Mouse (Mus musculus): ENCODE measurements around the gene Ptpn14. TPM values are rescaled to one million over a fixed set of nuclear protein-coding genes. Genes with fewer than 3 reads are reported as not detected.

The Ptpn14 gene
- polyA plus RNA-seq, 1 experiment from 2014 or later = 7.2 TPM

GRCm38 (mm10) chr1:189756306-189757053, 28.4 kb downstream of the Ptpn14 start:
- WGBS = 31% methylated on average over 19 of the region's 19 CpGs
- H3K4me3 ChIP-seq = no peak overlapping the region
- H3K4me1 ChIP-seq = peaks cover 60% of the 10 kb centered on the region
- peaks cover 5% of the 10 kb centered on the region; the same call in 1 of the 2 replicates for H3K36me3 ChIP-seq
- DNase-seq (ENCODE audit: low spot score) = no peak
- peak overlapping the region; percentile 56 for H3K27ac ChIP-seq
- H3K27me3 ChIP-seq (ENCODE audit: insufficient read depth, poor library complexity, severe bottlenecking) = no peaks in the 10 kb centered on the region
- no peaks in the 10 kb centered on the region for H3K9me3 ChIP-seq

GRCm38 (mm10) chr1:189757054-189757408, 29.0 kb downstream of the Ptpn14 start:
- no peak overlapping the region for H3K4me3 ChIP-seq
- DNase-seq (ENCODE audit: low spot score) = no peak
- peaks cover 65% of the 10 kb centered on the region for H3K4me1 ChIP-seq
- peak overlapping the region; percentile 56; the same call in 1 of the 2 replicates for H3K27ac ChIP-seq
- WGBS = 61% methylated on average over 7 of the region's 7 CpGs
- no peaks in the 10 kb centered on the region for H3K9me3 ChIP-seq
- no peaks in the 10 kb centered on the region for H3K27me3 ChIP-seq (ENCODE audit: insufficient read depth, poor library complexity, severe bottlenecking)
- H3K36me3 ChIP-seq = peaks cover 3% of the 10 kb centered on the region; the same call in 1 of the 2 replicates

- DNase-seq (ENCODE audit: low spot score) = no peak
- WGBS = 35% methylated on average over 6 of the region's 6 CpGs
- no peaks in the 10 kb centered on the region for H3K9me3 ChIP-seq
- no peak overlapping the region for H3K27ac ChIP-seq
- no peaks in the 10 kb centered on the region for H3K27me3 ChIP-seq (ENCODE audit: insufficient read depth, poor library complexity, severe bottlenecking)
- no peaks in the 10 kb centered on the region; the same call in 1 of the 2 replicates for H3K36me3 ChIP-seq
- peaks cover 64% of the 10 kb centered on the region for H3K4me1 ChIP-seq
- H3K4me3 ChIP-seq = no peak overlapping the region
Measured at GRCm38 (mm10) chr1:189761581-189762021, 33.5 kb downstream of the Ptpn14 start.

- peaks cover 81% of the 10 kb centered on the region for H3K4me1 ChIP-seq
- no peaks in the 10 kb centered on the region for H3K27me3 ChIP-seq (ENCODE audit: insufficient read depth, poor library complexity, severe bottlenecking)
- peak overlapping the region; percentile 10; the same call in 1 of the 2 replicates for H3K27ac ChIP-seq
- no peaks in the 10 kb centered on the region for H3K9me3 ChIP-seq
- H3K4me3 ChIP-seq = no peak overlapping the region
- no peaks in the 10 kb centered on the region for H3K36me3 ChIP-seq
- DNase-seq (ENCODE audit: low spot score) = no peak
- 62% methylated on average over 5 of the region's 5 CpGs for WGBS
Measured at GRCm38 (mm10) chr1:189764258-189764657, 36.2 kb downstream of the Ptpn14 start.

DNA sequence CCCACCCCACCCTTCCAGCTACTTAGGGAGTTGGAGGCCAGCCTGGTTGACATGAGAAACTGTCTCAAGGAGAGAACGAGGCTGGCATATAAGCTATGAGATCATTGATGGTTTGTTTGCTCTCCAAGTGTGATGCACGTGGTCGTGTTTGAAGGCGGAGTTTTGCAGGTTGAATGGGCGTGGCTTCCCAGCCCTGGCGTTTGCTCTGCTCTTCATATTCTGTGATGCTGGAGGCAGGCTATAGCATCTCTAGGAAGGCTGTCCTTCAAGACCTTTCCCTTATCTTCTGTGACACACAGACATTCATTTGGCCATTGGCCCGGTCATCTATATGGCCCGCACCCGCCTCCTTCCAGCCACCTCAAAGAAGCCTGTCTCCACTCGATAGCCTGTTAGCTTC, 39.1 kb downstream of the Ptpn14 start:
- Histone ChIP-seq H3K27ac (peak overlapping the region; percentile 11; the same call in 1 of the 2 replicates), H3K4me1 (peaks cover 82% of the 10 kb centered on the region), H3K27me3 (ENCODE audit: insufficient read depth, poor library complexity, severe bottlenecking) (no peaks in the 10 kb centered on the region), H3K9me3 (no peaks in the 10 kb centered on the region), H3K4me3 (no peak overlapping the region), H3K36me3 (no peaks in the 10 kb centered on the region)
- DNase-seq (ENCODE audit: low spot score) = no peak
- WGBS = 59% methylated on average over 10 of the region's 10 CpGs

- H3K9me3 ChIP-seq = no peaks in the 10 kb centered on the region
- no peaks in the 10 kb centered on the region for H3K27me3 ChIP-seq (ENCODE audit: insufficient read depth, poor library complexity, severe bottlenecking)
- peak overlapping the region; percentile 23; the same call in 1 of the 2 replicates for H3K27ac ChIP-seq
- H3K4me3 ChIP-seq = no peak overlapping the region
- no peaks in the 10 kb centered on the region for H3K36me3 ChIP-seq
- 45% methylated on average over 9 of the region's 9 CpGs for WGBS
- DNase-seq (ENCODE audit: low spot score) = no peak
- H3K4me1 ChIP-seq = peaks cover 83% of the 10 kb centered on the region
Measured at GRCm38 (mm10) chr1:189767910-189768309, 39.8 kb downstream of the Ptpn14 start.

GRCm38 (mm10) chr1:189770516-189770915, 42.4 kb downstream of the Ptpn14 start:
- Histone ChIP-seq H3K27ac (peak overlapping the region; percentile 47; the same call in 1 of the 2 replicates), H3K36me3 (no peaks in the 10 kb centered on the region), H3K9me3 (no peaks in the 10 kb centered on the region), H3K27me3 (ENCODE audit: insufficient read depth, poor library complexity, severe bottlenecking) (no peaks in the 10 kb centered on the region), H3K4me1 (peaks cover 90% of the 10 kb centered on the region), H3K4me3 (no peak overlapping the region)
- DNase-seq (ENCODE audit: low spot score) = no peak
- WGBS = 89% methylated on average over 3 of the region's 3 CpGs

- Histone ChIP-seq H3K4me1 (peaks cover 83% of the 10 kb centered on the region), H3K27ac (peak overlapping the region; percentile 53; the same call in 1 of the 2 replicates)
- 32% methylated on average over 10 of the region's 10 CpGs for whole genome bisulfite sequencing
Measured at GRCm38 (mm10) chr1:189772707-189773106, 44.6 kb downstream of the Ptpn14 start.

DNA sequence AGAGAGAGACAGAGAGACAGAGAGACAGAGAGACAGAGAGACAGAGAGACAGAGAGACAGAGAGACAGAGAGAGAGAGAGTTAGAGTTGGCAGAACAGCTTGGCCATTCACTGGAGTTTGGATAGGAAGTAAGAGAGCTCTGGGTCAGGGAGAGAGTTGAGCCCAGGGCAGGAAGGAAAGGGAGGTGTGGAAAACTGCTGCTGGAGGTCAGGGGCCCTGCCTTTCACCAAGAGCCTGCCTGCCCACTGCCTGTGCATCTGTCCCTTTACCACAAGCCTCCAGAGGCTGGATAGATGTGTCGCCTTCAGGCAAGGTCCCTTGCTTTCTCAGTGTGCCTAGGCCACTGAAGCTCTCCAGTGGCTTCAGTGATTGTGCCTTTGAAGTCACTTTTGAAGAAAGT, 46.7 kb downstream of the Ptpn14 start:
- WGBS = 32% methylated on average over 1 of the region's 1 CpGs
- Histone ChIP-seq H3K4me1 (peaks cover 82% of the 10 kb centered on the region), H3K27me3 (ENCODE audit: insufficient read depth, poor library complexity, severe bottlenecking) (no peaks in the 10 kb centered on the region), H3K4me3 (no peak overlapping the region), H3K9me3 (no peaks in the 10 kb centered on the region), H3K27ac (peak overlapping the region; percentile 59; the same call in 1 of the 2 replicates), H3K36me3 (no peaks in the 10 kb centered on the region)
- no peak for DNase-seq (ENCODE audit: low spot score)

More at GRCm38 (mm10) chr1:189772707-189773106, 44.6 kb downstream of the Ptpn14 start:
- no peak overlapping the region for H3K4me3 ChIP-seq
- no peaks in the 10 kb centered on the region for H3K27me3 ChIP-seq (ENCODE audit: insufficient read depth, poor library complexity, severe bottlenecking)
- no peaks in the 10 kb centered on the region for H3K36me3 ChIP-seq
- DNase-seq (ENCODE audit: low spot score) = no peak
- H3K9me3 ChIP-seq = no peaks in the 10 kb centered on the region

DNA sequence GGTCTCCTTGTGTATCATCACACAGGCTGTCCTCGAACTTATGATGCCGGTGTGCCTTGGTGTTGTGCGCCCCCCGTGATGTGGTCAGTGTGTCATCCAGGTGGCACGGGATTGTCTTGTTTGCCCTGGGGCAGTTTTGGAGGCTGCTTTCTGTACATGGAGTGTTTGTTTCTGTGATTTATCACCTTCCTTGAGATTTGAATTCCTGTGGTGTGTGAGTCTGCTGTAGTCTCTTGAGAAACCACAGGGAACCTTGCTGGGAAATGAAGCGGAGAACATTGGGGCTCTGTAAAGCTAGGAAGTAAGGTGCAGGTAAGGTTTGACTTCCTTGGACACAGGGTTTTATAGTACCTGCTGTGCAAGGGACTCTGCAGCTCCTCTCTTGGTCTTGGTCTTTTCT, 49.1 kb downstream of the Ptpn14 start:
- no peaks in the 10 kb centered on the region for H3K9me3 ChIP-seq
- no peaks in the 10 kb centered on the region for H3K36me3 ChIP-seq
- no peak for DNase-seq (ENCODE audit: low spot score)
- no peaks in the 10 kb centered on the region for H3K27me3 ChIP-seq (ENCODE audit: insufficient read depth, poor library complexity, severe bottlenecking)
- H3K4me1 ChIP-seq = peaks cover 88% of the 10 kb centered on the region
- no peak overlapping the region for H3K4me3 ChIP-seq
- 80% methylated on average over 6 of the region's 6 CpGs for WGBS
- H3K27ac ChIP-seq = 0 out of 2 replicates have a peak overlapping the region, but pooled peaks have one; percentile 59

DNA sequence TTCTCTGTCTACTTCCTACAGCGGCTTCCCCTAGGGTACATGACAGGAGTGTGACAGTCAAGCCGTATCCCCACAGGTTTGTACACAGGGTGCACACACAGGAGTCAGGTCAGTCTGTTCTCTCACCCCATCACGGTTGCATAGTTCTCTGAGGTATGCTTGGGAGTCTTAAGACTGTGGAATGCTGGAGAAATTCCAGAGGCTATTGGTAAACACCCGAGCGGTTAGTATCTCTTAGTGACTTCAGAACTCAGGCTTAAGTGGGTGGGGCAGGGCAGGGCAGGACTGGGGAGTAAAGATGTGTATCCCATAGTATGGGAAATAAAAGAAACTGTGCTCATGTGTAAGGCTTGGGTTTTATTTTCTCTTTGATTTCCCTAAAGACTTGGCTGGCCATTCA, 50.3 kb downstream of the Ptpn14 start:
- no peaks in the 10 kb centered on the region for H3K36me3 ChIP-seq
- no peak overlapping the region for H3K4me3 ChIP-seq
- 0 out of 2 replicates have a peak overlapping the region, but pooled peaks have one; percentile 59 for H3K27ac ChIP-seq
- H3K4me1 ChIP-seq = peaks cover 86% of the 10 kb centered on the region
- DNase-seq (ENCODE audit: low spot score) = no peak
- no peaks in the 10 kb centered on the region for H3K9me3 ChIP-seq
- H3K27me3 ChIP-seq (ENCODE audit: insufficient read depth, poor library complexity, severe bottlenecking) = no peaks in the 10 kb centered on the region
- 28% methylated on average over 5 of the region's 5 CpGs for WGBS

GRCm38 (mm10) chr1:189779226-189779625, 51.2 kb downstream of the Ptpn14 start:
- H3K36me3 ChIP-seq = no peaks in the 10 kb centered on the region
- no peaks in the 10 kb centered on the region for H3K9me3 ChIP-seq
- WGBS = 56% methylated on average over 3 of the region's 3 CpGs
- no peak overlapping the region; the same call in none of the 2 replicates for H3K27ac ChIP-seq
- no peaks in the 10 kb centered on the region for H3K27me3 ChIP-seq (ENCODE audit: insufficient read depth, poor library complexity, severe bottlenecking)
- no peak for DNase-seq (ENCODE audit: low spot score)
- peaks cover 84% of the 10 kb centered on the region for H3K4me1 ChIP-seq
- H3K4me3 ChIP-seq = no peak overlapping the region

DNA sequence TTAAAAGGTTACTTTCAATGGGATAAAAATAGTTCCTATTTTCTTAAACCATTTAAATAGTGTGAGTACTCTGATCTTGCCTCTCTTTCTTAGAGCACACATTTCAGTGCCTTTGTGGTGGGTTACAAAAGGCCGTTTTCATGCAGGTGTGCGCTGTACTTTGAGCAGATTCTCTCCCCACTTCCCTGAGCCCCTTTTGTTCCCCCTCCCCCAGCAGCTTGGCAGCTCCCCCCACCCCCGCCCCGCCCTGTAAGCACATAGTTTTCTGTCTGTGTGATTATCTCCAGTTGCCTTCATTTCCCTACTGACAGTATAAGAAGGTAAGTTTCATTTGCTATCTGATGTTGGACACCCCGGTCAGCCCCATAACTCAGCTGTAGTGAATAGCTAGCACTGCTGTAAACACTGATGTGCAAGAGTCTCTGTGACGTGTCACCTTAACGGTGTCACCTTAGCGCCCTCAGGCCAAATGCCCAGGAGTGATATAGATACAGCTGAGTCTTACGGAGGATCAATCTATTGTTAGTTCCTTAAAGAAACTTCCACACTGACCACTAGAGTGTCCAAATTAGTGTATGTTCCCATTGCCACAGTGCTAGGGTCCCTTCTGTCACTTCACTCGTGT, 53.8 kb downstream of the Ptpn14 start:
- Histone ChIP-seq H3K4me1 (peaks cover 89% of the 10 kb centered on the region), H3K27ac (0 out of 2 replicates have a peak overlapping the region, but pooled peaks have one; percentile 10), H3K27me3 (ENCODE audit: insufficient read depth, poor library complexity, severe bottlenecking) (no peaks in the 10 kb centered on the region), H3K9me3 (no peaks in the 10 kb centered on the region), H3K36me3 (no peaks in the 10 kb centered on the region), H3K4me3 (no peak overlapping the region)
- no peak for DNase-seq (ENCODE audit: low spot score)
- 58% methylated on average over 10 of the region's 10 CpGs for WGBS

Measured in heart, embryonic 10.5 days (tissue).